Mouse (Mus musculus) limb, embryonic 10.5 days (tissue): ENCODE results near the gene Fbn1. TPM values are rescaled to one million over a fixed set of nuclear protein-coding genes. Genes with fewer than 3 reads are reported as not detected.

Experiments
- polyA plus RNA-seq: library from polyadenylated mRNA; unstranded; fragments of >200 nt; fragmentation: Nextera tagmentation; extraction: Ambion mirVana; gene quantifications from 2 replicates; pipeline ENCODE4 v1.2.1, GENCODE M21; 2016

Fbn1 gene
- polyA plus RNA-seq, 1 experiment from 2014 or later, result 5.6 TPM

Other genes with a start within 250 kb of the Fbn1 start
- gene Gm9913, start 2.9 kb downstream of the Fbn1 start, polyA plus RNA-seq, result 0.14 and 0.16 TPM in 2 replicates
- gene Cep152, start 117.1 kb upstream of the Fbn1 start, polyA plus RNA-seq, result 10.0 and 11.1 TPM in 2 replicates
- gene Eid1, start 165.1 kb upstream of the Fbn1 start, polyA plus RNA-seq, result 106 and 135 TPM in 2 replicates
- 1.4 TPM in 2 replicates for gene Shc4, start 216.2 kb upstream of the Fbn1 start, polyA plus RNA-seq